Mouse (Mus musculus) cerebellum, adult 2 months (tissue): ENCODE measurements around the gene Npb.

Source experiments
- CTCF ChIP-seq: fragments of 200-500 bp; IDR thresholded peaks from 2 replicates; pipeline ENCODE4 v1.5.1; 2011; ENCODE audit warnings: low read depth, mild to moderate bottlenecking, control low read depth, low read length, moderate library complexity, borderline replicate concordance; ENCODE audit not compliant: insufficient read depth
- POLR2A ChIP-seq: fragments of 200-500 bp; IDR thresholded peaks from 2 replicates; pipeline ENCODE4 v1.6.1; 2011; ENCODE audit warnings: low read length, control low read depth, borderline replicate concordance; ENCODE audit not compliant: insufficient read depth

DNA sequence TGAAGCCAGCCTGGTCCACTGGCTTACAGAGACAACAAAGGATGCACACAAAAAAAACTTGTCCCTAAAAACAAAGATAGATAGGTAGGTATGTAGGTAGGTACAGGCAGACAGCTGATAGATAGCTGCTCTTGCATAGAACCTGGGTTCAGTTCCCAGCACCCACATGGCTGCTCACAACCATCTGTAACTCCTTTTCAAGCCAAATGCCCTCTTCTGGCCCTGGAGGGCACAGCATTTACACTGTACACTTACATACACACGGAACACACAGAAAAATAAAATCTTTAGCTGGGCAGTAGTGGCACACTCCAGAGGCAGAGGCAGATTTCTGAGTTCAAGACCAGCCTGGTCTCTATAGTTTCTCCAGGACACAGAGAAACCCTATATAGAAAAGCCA lies 24.3 kb upstream of the Npb start:
- TF ChIP-seq CTCF = no peak
- no peak for TF ChIP-seq POLR2A
